Mouse (Mus musculus): ENCODE measurements around the gene Abca8b.

DNA sequence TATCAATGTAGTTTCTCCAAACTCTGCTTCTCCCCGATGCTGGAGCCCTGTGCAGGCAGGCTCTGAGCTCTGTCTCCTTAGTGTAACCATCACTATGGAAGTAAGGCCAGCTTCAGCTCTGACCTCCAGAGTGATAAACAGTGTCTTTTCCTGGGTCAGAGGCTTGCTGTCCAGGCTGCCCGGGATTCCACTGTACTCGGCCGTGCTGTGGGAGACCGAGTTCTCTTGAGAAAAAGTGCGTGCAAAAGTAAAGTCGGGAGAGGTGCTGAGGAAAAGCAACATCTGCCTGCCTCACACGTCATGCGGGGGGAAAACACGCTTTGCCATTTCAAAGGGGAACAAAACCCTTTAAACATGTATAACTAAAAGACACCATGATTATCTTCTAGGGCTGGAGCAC lies 79.0 kb downstream of the Abca8b start:
- no peak for TF ChIP-seq POLR2A (IDR thresholded peaks at IDR 0.05; ENCODE audit: insufficient read depth, low read depth, low read length)
- no peak for TF ChIP-seq CTCF (IDR thresholded peaks at IDR 0.05; ENCODE audit: insufficient read depth, low read depth, low read length)
